Mouse (Mus musculus) thymus, adult 2 months (tissue): ENCODE data around the gene Gm13420.

ENCODE experiments used
- CTCF ChIP-seq: fragments of 200-500 bp; IDR thresholded peaks from 2 replicates; pipeline ENCODE4 v1.5.1; 2012; ENCODE audit warnings: mild to moderate bottlenecking, control low read depth, low read length, moderate library complexity, borderline replicate concordance; ENCODE audit not compliant: control insufficient read depth, poor library complexity, insufficient read depth; ENCODE audit errors: extremely low read depth
- POLR2A ChIP-seq: fragments of 200-500 bp; IDR thresholded peaks from 2 replicates; pipeline ENCODE4 v1.6.1; 2012; ENCODE audit warnings: mild to moderate bottlenecking, low read length, control low read depth, moderate library complexity; ENCODE audit not compliant: control insufficient read depth, poor library complexity, insufficient read depth; ENCODE audit errors: extremely low read depth

DNA sequence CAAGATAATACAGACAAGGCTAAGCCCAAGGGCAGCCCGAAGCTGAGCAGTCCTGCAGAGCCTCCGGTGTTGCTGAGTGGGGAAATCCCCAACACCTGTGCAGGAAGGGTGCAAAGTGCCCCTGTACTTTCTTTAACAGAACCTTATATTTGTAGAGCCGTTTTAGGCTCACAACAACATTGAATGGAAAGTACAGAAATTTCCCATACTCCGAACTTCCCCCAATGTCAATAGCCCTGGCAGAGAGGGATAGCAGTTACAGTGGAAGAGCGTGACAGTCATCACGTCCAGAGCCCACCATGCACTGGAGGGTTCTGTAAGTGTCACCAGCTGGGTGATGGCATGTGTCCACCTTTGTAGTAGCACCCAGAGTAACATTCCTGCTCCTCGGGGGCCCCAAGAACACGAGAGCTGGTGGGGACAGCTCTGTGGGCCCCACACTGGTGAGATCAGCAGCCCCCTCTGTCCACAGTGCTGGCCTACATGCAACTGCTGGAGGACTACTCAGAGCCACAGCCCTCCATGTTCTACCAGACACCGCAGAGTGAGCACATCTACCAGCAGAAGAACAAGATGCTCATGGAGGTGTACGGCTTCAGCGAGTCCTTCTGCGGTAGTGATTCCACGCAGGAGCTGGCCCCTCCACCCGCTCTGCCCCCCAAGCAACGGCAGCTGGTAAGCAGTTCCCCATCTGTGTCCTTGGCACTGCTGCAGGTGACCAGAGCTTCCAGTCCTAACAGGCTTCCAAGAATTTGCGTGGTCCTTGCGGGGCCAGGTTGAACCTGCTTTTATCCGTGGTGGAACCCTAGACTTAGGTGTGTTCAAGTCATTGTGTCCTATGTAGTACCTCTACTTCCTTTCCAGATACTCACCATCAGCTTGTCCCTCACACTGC, 44.5 kb downstream of the Gm13420 start:
- TF ChIP-seq POLR2A (no peak), CTCF (no peak)
